ENCODE assay signal across 8 mouse cellular contexts in genomic region chr4:109116938-109117337, GRCm38 (mm10).
DNase-seq lines count a peak whose midpoint lies in the region; ATAC-seq and TF ChIP-seq lines count a peak whose summit lies in the region.

No protein-coding gene starts in this region.

- no peaks in the 10 kb centered on the region for H3K36me3 ChIP-seq in lung, embryonic 15.5 days
- no peaks in the 10 kb centered on the region for H3K36me3 ChIP-seq in intestine, postnatal 0 days (ENCODE audit: control insufficient read depth, insufficient read depth)
- H3K36me3 ChIP-seq in neural tube, embryonic 13.5 days, result no peaks in the 10 kb centered on the region

- no peaks in the 10 kb centered on the region for H3K9me3 ChIP-seq in lung, embryonic 15.5 days
- H3K9me3 ChIP-seq in intestine, postnatal 0 days (ENCODE audit: control insufficient read depth), result no peaks in the 10 kb centered on the region
- H3K9me3 ChIP-seq in neural tube, embryonic 13.5 days, result no peaks in the 10 kb centered on the region

- H3K4me2 ChIP-seq in lung, embryonic 15.5 days, result peak overlapping the region; percentile 61
- H3K4me2 ChIP-seq in intestine, postnatal 0 days (replicated peaks; ENCODE audit: low read depth), result peak overlapping the region; percentile 64
- H3K4me2 ChIP-seq in neural tube, embryonic 13.5 days, result peak overlapping the region; percentile 76

- intact Hi-C loops in left cerebral cortex, postnatal 14 days (cut with DNase I), result no loop called here

- H3K9ac ChIP-seq in lung, embryonic 15.5 days, result peak overlapping the region; percentile 53; the same call in 1 of the 2 replicates
- no peak overlapping the region for H3K9ac ChIP-seq in intestine, postnatal 0 days (ENCODE audit: low read depth, low read length)
- H3K9ac ChIP-seq in neural tube, embryonic 13.5 days, result no peak overlapping the region

- peak; percentile 22 for DNase-seq in embryo, embryonic 10.5 days (ENCODE audit: low spot score)
- DNase-seq in embryo, embryonic 11 days, result no peak
- DNase-seq in lung, postnatal 14 days, result no peak
- no peak for DNase-seq in left cerebral cortex, postnatal 14 days (ENCODE audit: low spot score in 2 of 2)
- DNase-seq in cerebellum, adult 9-10 months, result no peak

- no peak for TF ChIP-seq CTCF in intestine, postnatal 0 days (IDR thresholded peaks at IDR 0.05; ENCODE audit: low read depth)

- peak overlapping the region; percentile 85 for H3K27ac ChIP-seq in lung, embryonic 15.5 days
- no peak overlapping the region for H3K27ac ChIP-seq in intestine, postnatal 0 days (ENCODE audit: low read depth, low read length)
- no peak overlapping the region for H3K27ac ChIP-seq in neural tube, embryonic 13.5 days (replicated peaks)

- peak overlapping the region; percentile 54 for H3K4me3 ChIP-seq in lung, embryonic 15.5 days
- peak overlapping the region; percentile 54 for H3K4me3 ChIP-seq in intestine, postnatal 0 days (ENCODE audit: low read depth, low read length)
- H3K4me3 ChIP-seq in neural tube, embryonic 13.5 days, result peak overlapping the region; percentile 49

- H3K27me3 ChIP-seq in lung, embryonic 15.5 days, result no peaks in the 10 kb centered on the region
- H3K27me3 ChIP-seq in intestine, postnatal 0 days (replicated peaks; ENCODE audit: control insufficient read depth, insufficient read depth, low read length), result no peaks in the 10 kb centered on the region
- H3K27me3 ChIP-seq in neural tube, embryonic 13.5 days, result no peaks in the 10 kb centered on the region

- H3K4me1 ChIP-seq in lung, embryonic 15.5 days, result peaks cover 34% of the 10 kb centered on the region
- H3K4me1 ChIP-seq in intestine, postnatal 0 days (replicated peaks; ENCODE audit: control insufficient read depth, insufficient read depth, low read length), result peaks cover 6% of the 10 kb centered on the region
- H3K4me1 ChIP-seq in neural tube, embryonic 13.5 days (replicated peaks), result peaks cover 35% of the 10 kb centered on the region

- 11% methylated on average over 6 of the region's 6 CpGs for WGBS in lung, embryonic 15.5 days
- WGBS in intestine, postnatal 0 days, result 27% methylated on average over 6 of the region's 6 CpGs
- 53% methylated on average over 6 of the region's 6 CpGs for WGBS in neural tube, embryonic 13.5 days

- no peak for ATAC-seq in lung, embryonic 15.5 days (ENCODE audit: borderline replicate concordance, extremely low read depth, low FRiP score, low TSS enrichment)
- ATAC-seq in intestine, postnatal 0 days, result no peak
- ATAC-seq in neural tube, embryonic 13.5 days (ENCODE audit: low read depth), result no peak
